Mouse (Mus musculus): ENCODE data around the gene Fam227a.

Gene Fam227a

DNA sequence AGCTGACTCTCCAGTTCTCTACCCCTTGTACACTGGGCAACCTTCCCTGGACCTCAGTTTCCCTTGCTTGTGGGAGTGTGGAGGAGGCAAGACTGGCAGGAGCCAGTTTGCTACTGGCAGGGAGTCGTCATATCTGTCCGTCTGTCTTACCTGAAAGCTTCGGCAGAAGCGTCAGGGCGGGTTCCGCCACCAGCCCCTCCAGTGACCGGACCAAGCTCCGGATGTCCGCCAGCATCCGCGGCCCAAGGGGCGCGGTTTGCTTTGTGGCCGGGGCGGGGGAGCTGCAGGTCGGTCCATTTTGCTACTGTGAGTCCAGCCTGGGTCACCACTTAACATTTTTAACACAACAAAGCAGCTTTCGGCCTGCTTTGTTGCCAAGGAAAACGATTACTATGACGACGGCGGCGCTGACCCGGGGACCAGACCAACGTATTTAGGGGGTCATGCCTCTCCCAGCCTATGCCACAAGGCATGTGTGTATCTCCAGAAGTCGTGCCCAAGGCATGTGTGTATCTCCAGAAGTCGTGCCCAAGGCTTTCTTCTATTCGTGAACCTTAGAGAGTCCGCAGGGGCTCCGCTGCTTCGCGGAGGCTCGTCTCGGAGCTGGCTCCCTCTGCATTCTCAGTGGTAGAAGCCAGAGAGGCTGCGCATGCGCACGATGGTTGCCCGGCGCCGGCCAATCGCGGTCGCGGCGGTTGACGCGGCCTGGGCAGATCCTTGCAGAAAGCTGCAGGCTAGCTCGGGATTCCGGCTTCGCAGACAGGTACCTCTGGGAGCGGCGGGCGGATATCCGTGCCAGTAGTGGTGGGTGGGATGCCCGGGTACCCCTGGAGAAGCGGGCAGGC is at the start of gene Fam227a, which contains the start of gene Cby1:
TSS of gene Fam227a (minus strand) at position 426 of the 845 bp plus-strand sequence.
TSS of gene Cby1 (plus strand) at position 669 of the 845 bp plus-strand sequence.
- peak; percentile 97 for DNase-seq

- DNase-seq: no peak
These were observed 49.6 kb upstream of the Fam227a start for GRCm38 (mm10) chr15:79708229-79708822.

- no peak for DNase-seq
These were observed 48.0 kb upstream of the Fam227a start for GRCm38 (mm10) chr15:79706603-79707214.

DNA sequence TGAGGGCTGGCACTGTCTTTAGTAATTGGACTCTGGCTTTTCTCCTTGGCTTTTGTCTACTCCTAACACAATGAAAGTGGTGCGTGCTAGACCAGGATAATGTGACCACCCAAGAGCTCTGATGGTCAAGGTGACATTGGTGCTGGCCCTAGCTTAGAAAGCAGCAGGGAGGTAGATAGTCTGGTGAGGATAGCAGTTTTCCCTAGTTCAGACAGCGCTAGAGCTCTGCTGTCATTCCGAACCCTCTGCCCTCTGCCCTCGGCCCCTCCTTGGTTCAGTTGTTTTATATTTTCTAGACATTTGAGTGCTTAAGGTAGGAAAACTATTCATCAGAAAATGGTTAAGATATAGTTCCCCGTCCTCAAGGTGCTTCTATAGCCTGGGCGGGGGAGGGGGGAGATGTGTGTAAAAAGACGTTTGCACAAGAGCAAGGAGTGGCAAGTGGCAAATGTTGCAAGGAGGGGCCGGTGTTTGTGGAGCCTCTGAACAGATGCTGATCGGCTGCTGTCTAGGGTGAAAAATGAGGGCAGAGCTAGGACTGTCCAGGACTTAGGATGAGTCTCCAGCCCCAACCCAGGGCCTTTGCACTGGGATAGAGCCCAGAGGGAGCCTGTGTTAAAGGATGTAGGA is 38.9 kb upstream of the Fam227a start:
- DNase-seq: no peak

- no peak for DNase-seq
These were observed 38.3 kb upstream of the Fam227a start for GRCm38 (mm10) chr15:79697011-79697410.

- DNase-seq: no peak
These were observed 37.8 kb upstream of the Fam227a start for GRCm38 (mm10) chr15:79696508-79696907.

DNA sequence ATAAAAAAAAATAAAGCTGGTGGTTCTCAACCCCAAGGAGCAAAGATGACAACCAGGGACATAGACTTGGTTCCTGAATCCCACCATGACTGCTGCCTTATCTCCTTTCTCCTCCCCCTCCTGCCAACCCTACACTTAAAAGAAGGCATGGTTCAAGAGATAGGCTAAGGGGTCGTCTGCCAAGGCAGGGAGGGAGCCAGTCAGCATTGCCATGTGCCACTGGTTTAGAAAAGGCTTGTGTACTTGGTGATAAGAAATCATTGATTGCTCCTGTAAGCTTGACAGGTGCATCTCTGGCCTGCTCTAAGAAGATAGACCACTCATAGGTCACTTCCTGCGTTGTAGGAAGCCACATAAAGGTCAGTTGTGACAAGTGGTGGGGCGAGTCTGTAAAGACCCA is 36.8 kb upstream of the Fam227a start:
- DNase-seq: no peak

DNA sequence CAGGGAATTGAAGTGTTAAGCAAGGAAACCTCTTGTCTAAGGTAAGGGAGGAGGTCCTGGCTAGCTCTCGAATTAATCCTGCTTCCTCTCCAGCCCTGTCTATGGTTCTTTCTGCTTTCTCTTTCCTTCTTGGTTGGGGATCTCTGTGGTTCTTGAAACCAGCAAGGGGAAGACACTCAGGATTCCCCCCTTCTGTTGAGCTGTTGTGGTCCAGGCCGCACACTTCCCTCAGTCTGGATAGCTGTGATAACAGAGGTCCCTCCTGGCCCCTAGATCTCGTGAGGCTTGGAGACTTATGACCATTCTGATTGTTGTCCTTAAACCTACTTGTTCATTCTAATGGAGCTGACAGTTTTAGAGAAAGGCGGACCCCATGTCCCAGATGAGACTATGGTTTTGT is 35.8 kb upstream of the Fam227a start:
- DNase-seq: no peak

DNA sequence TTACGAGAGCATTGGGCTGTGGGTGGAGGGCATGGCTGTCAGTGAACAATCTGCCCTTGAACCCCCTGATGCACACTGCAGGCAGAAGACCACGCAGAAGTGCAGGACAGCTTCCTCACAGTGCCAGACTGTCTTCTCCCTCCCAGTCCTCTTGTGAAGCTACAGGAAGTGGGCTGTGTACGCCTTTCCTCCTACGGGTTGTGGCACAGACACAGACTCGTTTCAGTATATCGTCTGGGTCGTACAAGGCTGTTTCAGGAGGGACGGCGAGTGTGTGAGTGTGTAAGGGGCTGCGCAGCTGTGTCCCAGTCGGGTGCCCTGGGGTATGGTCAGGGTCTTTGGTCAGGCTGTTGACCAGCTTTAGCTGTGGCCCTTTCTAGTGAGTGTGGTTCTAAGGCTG is 35.0 kb upstream of the Fam227a start:
- peak; percentile 68 for DNase-seq

GRCm38 (mm10) chr15:79692334-79692733 is 33.6 kb upstream of the Fam227a start:
- DNase-seq: no peak

DNA sequence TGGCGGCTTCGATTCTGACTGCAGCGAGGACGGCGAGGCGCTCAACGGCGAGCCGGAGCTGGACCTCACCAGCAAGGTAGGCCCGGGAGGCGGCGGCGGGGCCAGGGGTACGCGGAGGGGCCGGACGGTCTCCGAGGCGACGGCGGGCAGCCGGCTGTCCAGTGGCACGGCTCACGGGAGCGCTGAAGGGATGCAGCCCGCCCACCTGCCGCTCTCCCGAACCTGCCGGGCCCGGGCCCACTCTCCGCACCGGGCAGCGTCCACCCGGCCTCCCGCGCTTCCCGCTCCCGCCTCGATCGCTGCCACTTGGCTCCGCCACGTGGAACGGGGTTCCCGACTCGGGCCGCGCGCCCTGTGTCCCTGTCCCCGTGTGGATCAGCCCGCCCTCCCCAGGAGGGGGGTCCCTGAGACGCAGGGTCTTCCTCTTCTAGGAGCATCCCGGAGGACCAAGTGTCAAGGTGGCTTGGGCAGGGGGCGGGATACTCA is 32.3 kb upstream of the Fam227a start:
- DNase-seq: no peak

GRCm38 (mm10) chr15:79690426-79691022 is 31.8 kb upstream of the Fam227a start, which contains the start of gene Gtpbp1:
Gtpbp1 (plus strand) TSS chr15:79690845.
- peak; percentile 91 for DNase-seq

- DNase-seq: no peak
These were observed 31.1 kb upstream of the Fam227a start for GRCm38 (mm10) chr15:79689662-79690425.

DNA sequence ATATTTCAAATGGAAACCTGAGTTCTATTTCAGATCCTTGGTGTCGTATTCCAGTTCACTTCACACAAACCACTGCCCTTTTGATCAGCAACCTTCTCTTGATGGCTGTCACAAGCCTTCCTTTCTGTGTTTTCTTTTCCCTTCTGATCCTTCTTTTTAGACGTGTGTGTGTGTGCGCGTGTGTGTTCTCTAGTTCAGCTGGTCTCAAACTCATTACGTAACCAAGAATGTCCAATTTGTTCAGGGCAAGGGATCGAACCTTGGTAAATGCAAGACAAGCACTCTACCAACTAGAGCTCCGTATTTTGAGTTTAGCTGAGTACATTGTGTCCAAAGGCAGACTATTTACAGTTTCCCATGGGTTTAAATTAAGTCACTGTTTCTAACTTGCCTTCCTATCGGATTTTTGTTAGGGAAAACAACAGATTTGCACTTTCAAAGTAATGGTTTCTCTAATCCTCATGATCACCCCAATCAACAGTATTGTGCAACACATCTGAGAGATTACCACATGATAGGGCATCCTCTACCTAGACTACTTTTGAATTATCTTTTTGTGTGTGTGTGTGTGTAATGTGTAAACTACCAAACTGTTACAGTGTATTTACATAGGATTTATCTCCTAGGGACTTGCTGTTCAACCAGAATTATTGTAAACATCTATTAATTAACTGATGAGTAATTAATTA is 29.7 kb upstream of the Fam227a start:
- DNase-seq: no peak

GRCm38 (mm10) chr15:79687646-79688267 is 29.0 kb upstream of the Fam227a start, which contains the start of gene Josd1:
Josd1 (minus strand) TSS chr15:79687919.
- DNase-seq: peak; percentile 98

DNA sequence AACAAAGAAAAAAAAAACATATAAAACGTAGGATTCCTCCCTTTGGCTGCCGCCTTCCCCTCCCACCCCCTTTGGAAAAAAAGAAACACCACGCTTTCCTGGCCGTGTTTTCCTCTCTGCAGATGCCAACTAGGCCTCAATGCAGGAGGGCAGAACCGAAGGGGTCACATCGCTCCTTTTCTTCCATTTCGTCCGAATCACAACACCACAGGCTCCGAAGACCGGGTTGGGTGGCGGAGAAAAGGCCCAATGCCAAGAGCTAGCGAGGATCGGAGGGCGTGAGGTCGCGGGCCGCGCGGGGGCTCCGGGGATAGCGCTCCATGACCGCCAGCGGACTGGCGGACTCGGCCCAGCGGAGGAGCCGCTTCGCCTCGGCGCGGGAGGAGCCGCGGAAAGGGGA is 28.4 kb upstream of the Fam227a start:
- no peak for DNase-seq

- no peak for DNase-seq
These were observed 27.5 kb upstream of the Fam227a start for GRCm38 (mm10) chr15:79686046-79686869.

DNA sequence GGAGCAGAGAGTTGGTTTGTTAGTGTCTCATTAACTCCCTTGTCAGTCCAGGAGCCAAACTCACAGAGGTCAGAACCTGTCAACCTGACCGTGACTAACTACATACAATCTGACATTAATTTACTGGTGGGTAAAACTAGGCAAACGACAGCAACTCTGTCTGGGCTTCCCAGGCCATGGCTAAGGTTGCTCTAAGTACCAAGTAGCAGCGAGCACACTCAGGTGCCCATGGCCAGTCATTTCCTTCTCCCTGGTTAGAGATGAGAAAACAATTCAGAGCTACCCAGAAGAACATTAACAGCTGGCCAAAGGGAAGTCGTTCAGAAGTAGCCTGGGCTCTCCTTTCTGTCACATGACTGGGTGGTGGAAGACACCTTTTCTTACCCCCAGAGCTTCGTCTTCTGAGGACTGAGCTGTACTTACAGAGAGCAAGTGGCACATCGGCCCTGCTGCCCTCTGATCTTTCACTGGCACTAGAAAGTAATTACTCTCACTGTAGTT is 26.4 kb upstream of the Fam227a start:
- DNase-seq: no peak

- DNase-seq: no peak
These were observed 25.9 kb upstream of the Fam227a start for GRCm38 (mm10) chr15:79684616-79685015.
